Mouse (Mus musculus): ENCODE measurements around the gene Tcp11. TPM values are rescaled to one million over a fixed set of nuclear protein-coding genes. Genes with fewer than 3 reads are reported as not detected.

The Tcp11 gene
- polyA plus RNA-seq, 1 experiment from 2014 or later = 1.7 TPM

DNA sequence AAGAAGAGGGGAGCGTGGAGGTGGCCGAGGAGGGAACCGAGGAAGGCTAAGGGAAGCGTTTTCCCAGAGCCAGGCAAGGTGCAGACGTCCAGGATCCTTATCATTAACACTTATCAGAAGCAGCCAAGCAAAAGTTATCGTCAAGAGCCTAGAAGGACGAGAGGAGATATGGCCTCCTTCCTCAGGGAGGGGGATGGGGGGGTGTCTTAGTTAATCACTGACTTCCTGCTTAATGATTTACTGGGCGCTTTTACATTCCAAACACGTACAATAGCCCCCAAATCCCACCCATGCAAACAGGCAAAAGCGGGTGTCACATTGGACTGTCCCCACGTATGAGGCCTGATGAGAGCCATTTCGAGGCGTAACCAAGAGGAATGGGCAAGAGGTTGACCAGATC lies 2.4 kb upstream of the Tcp11 start:
- no peaks in the 10 kb centered on the region for H3K9me3 ChIP-seq
- H3K27me3 ChIP-seq = 0 out of 2 replicates have a peak, but pooled peaks cover 9% of the 10 kb centered on the region
- H3K4me2 ChIP-seq (replicated peaks) = no peak overlapping the region
- no peaks in the 10 kb centered on the region for H3K36me3 ChIP-seq
- no peak overlapping the region for H3K27ac ChIP-seq
- WGBS = 73% methylated on average over 13 of the region's 13 CpGs
- H3K4me1 ChIP-seq = peaks cover 26% of the 10 kb centered on the region; the same call in 1 of the 2 replicates
- H3K9ac ChIP-seq = no peak overlapping the region
- no peak overlapping the region for H3K4me3 ChIP-seq
- no peak for ATAC-seq (ENCODE audit: insufficient number of reproducible peaks, insufficient read depth, low FRiP score, low TSS enrichment)

DNA sequence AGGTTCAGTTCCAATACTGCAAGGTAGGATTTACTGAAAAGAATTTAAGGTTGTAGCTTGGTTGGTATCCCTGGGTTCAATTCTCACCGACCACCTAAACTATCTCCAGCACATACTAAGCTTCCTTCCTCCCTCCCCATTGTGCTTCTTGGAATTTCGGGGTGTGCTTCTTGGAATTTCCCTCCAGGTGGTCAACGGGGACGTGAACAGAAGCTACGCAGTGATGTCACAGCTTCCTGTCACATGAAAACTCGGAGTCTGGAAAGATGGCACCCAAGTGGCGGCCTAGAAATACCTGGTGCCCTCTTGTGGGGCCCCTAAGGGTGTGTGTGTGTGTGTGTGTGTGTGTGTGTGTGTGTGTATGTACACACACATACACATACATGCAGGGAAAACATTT lies 1.4 kb upstream of the Tcp11 start:
- H3K4me2 ChIP-seq (replicated peaks) = no peak overlapping the region
- no peaks in the 10 kb centered on the region for H3K9me3 ChIP-seq
- no peak overlapping the region for H3K4me3 ChIP-seq
- WGBS = 85% methylated on average over 7 of the region's 7 CpGs
- peaks cover 18% of the 10 kb centered on the region; the same call in 1 of the 2 replicates for H3K4me1 ChIP-seq
- 0 out of 2 replicates have a peak, but pooled peaks cover 9% of the 10 kb centered on the region for H3K27me3 ChIP-seq
- no peak overlapping the region for H3K27ac ChIP-seq
- no peaks in the 10 kb centered on the region for H3K36me3 ChIP-seq
- H3K9ac ChIP-seq = no peak overlapping the region
- ATAC-seq (ENCODE audit: insufficient number of reproducible peaks, insufficient read depth, low FRiP score, low TSS enrichment) = no peak

DNA sequence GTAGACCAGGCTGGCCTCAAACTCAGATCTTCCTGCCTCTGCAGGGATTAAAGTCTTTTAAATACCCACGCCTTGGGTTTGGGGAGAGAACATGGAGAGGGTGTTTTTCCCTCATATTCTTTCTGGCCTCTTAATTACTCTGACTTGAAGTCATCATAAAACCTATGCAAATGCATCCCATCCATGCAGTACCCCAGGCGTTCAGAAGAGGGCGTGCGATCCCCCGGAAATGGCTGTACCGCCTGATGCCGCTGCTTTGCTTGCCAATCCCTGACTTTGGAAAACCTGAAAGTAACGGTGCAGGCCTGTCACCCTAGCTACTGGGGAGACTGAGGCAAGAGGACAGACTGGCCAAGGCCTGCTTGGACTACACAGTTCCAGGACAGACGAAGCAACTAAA lies 946 bp upstream of the Tcp11 start:
- H3K27me3 ChIP-seq = 0 out of 2 replicates have a peak, but pooled peaks cover 9% of the 10 kb centered on the region
- no peak overlapping the region for H3K27ac ChIP-seq
- peaks cover 14% of the 10 kb centered on the region; the same call in 1 of the 2 replicates for H3K4me1 ChIP-seq
- no peaks in the 10 kb centered on the region for H3K9me3 ChIP-seq
- no peak overlapping the region for H3K4me2 ChIP-seq (replicated peaks)
- no peak for ATAC-seq (ENCODE audit: insufficient number of reproducible peaks, insufficient read depth, low FRiP score, low TSS enrichment)
- WGBS = 50% methylated on average over 9 of the region's 9 CpGs
- no peak overlapping the region for H3K4me3 ChIP-seq
- no peak overlapping the region for H3K9ac ChIP-seq
- H3K36me3 ChIP-seq = no peaks in the 10 kb centered on the region

DNA sequence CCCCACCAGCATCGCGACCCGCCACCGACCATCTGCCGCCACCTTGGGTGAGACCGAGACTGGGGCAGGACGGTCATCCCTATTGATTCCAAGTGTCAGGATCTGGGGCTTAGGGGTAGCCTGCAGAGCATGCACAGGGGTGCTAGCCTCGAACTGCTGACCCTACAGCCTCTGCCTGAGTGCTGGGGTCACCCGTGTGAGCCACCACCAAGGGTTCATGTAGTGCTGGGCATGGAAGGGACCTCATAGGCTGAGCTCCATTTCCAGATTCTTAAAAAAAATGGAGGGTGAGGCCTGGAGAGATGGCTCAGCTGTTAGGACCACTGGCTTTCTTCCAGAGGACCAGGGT lies 352 bp upstream of the Tcp11 start:
- Histone ChIP-seq H3K27ac (0 out of 2 replicates have a peak overlapping the region, but pooled peaks have one; percentile 43), H3K36me3 (no peaks in the 10 kb centered on the region), H3K9ac (0 out of 2 replicates have a peak overlapping the region, but pooled peaks have one; percentile 66), H3K4me1 (peaks cover 12% of the 10 kb centered on the region; the same call in 1 of the 2 replicates), H3K4me3 (peak overlapping the region; percentile 65), H3K9me3 (no peaks in the 10 kb centered on the region), H3K4me2 (replicated peaks) (peak overlapping the region; percentile 100), H3K27me3 (0 out of 2 replicates have a peak, but pooled peaks cover 9% of the 10 kb centered on the region)
- 11% methylated on average over 9 of the region's 9 CpGs for WGBS
- ATAC-seq (ENCODE audit: insufficient number of reproducible peaks, insufficient read depth, low FRiP score, low TSS enrichment) = no peak; the same call in 1 of the 2 replicates

DNA sequence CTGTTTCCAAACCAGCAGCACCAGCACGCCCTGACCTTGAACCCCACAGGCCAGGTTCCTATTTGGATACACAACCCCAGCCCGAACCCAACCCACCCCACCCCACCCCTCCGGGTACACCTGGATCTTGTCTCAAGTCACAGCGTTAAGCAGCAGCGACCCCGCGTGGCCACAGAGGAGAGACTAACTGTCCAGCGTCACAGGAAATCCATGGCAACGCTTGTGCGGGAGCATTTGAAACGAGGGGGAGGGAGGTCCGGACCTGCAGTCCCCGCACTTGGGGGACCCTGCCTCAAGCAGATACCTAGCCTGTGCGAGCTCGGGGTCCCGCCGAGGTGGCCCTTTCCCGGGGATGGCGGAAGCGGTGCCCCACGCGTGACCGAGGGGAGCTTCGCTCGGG lies 821 bp downstream of the Tcp11 start:
- peak overlapping the region; percentile 57; the same call in 1 of the 2 replicates for H3K27ac ChIP-seq
- peak overlapping the region; percentile 66 for H3K9ac ChIP-seq
- peak; percentile 49; the same call in 1 of the 2 replicates for ATAC-seq (ENCODE audit: insufficient number of reproducible peaks, insufficient read depth, low FRiP score, low TSS enrichment)
- 0 out of 2 replicates have a peak, but pooled peaks cover 9% of the 10 kb centered on the region for H3K27me3 ChIP-seq
- peak overlapping the region; percentile 100 for H3K4me2 ChIP-seq (replicated peaks)
- H3K4me3 ChIP-seq = peak overlapping the region; percentile 65
- 1% methylated on average over 25 of the region's 25 CpGs for WGBS
- H3K9me3 ChIP-seq = no peaks in the 10 kb centered on the region
- H3K4me1 ChIP-seq = peaks cover 5% of the 10 kb centered on the region; the same call in 1 of the 2 replicates
- H3K36me3 ChIP-seq = no peaks in the 10 kb centered on the region

DNA sequence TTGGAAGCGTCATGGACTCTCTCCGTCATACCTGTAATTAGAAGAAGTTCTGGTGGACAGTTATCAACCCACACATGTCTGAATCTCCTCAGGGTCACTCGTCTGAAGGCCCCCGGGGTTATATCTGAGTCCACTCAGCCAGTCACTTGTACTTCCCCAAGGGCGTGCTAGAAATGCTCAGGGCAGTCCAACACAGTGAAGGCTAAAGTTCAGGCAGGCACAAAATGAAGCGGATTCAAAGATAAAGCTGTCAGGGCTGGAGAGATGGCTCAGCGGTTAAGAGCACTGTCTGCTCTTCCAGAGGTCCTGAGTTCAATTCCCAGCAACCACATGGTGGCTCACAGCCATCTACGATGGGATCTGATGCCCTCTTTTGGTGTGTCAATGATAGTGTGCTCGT lies 2.4 kb downstream of the Tcp11 start:
- Histone ChIP-seq H3K4me3 (no peak overlapping the region), H3K27ac (no peak overlapping the region), H3K27me3 (0 out of 2 replicates have a peak, but pooled peaks cover 9% of the 10 kb centered on the region), H3K9ac (no peak overlapping the region), H3K36me3 (no peaks in the 10 kb centered on the region), H3K4me1 (no peaks in the 10 kb centered on the region), H3K4me2 (replicated peaks) (no peak overlapping the region), H3K9me3 (peaks cover 3% of the 10 kb centered on the region; the same call in 1 of the 2 replicates)
- 84% methylated on average over 9 of the region's 9 CpGs for WGBS
- ATAC-seq (ENCODE audit: insufficient number of reproducible peaks, insufficient read depth, low FRiP score, low TSS enrichment) = no peak

DNA sequence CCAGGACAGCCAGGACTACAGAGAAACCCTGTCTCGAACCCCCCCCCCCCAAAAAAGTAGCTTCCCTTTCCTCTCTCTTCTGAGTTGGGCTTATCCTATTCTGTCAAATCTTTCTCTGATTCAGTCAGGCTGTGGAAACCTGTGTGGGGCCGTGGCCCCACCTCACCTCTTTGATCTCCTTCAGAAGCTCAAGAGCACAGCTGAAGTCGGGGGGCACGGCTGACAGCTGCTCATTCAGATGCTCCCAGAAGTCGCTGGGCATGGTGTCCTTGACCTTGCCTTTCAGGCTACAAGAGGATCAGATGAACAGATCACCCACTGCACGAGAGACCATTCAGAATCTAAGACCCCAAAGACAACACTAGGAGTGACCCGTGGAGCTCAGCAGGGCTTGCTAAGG lies 6.0 kb downstream of the Tcp11 start:
- 66% methylated on average over 7 of the region's 7 CpGs for WGBS
- Histone ChIP-seq H3K27me3 (no peaks in the 10 kb centered on the region), H3K9me3 (peaks cover 3% of the 10 kb centered on the region; the same call in 1 of the 2 replicates)

DNA sequence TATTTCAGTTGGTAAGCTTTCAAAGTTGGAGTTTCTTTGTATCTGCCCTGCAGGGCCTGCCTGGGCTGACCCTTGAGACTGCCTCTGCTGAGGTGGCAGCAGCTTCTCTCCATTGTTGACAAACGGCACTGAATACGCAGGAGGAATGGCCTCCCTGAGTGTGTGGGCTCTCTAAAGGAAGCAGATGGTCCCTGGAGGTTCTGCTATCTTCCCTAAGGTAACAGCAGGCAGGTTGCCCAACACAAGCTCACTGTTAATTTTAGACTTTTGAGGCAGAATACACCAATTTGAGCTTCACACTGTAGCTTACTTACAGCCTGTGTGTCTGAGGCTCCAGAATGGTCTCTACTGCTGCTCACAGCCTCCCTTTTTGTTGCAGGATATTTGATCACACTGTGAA lies 7.7 kb downstream of the Tcp11 start:
- Histone ChIP-seq H3K4me3 (no peak overlapping the region), H3K36me3 (no peaks in the 10 kb centered on the region), H3K4me2 (replicated peaks) (no peak overlapping the region), H3K27me3 (no peaks in the 10 kb centered on the region), H3K9me3 (peaks cover 3% of the 10 kb centered on the region; the same call in 1 of the 2 replicates), H3K9ac (no peak overlapping the region), H3K27ac (no peak overlapping the region), H3K4me1 (no peaks in the 10 kb centered on the region)
- WGBS = 85% methylated on average over 2 of the region's 2 CpGs
- ATAC-seq (ENCODE audit: insufficient number of reproducible peaks, insufficient read depth, low FRiP score, low TSS enrichment) = no peak

More for the DNA sequence above, 6.0 kb downstream of the Tcp11 start:
- H3K9ac ChIP-seq = no peak overlapping the region
- H3K36me3 ChIP-seq = no peaks in the 10 kb centered on the region
- no peak overlapping the region for H3K27ac ChIP-seq
- no peak overlapping the region for H3K4me2 ChIP-seq (replicated peaks)
- no peaks in the 10 kb centered on the region for H3K4me1 ChIP-seq
- no peak for ATAC-seq (ENCODE audit: insufficient number of reproducible peaks, insufficient read depth, low FRiP score, low TSS enrichment)
- no peak overlapping the region for H3K4me3 ChIP-seq

DNA sequence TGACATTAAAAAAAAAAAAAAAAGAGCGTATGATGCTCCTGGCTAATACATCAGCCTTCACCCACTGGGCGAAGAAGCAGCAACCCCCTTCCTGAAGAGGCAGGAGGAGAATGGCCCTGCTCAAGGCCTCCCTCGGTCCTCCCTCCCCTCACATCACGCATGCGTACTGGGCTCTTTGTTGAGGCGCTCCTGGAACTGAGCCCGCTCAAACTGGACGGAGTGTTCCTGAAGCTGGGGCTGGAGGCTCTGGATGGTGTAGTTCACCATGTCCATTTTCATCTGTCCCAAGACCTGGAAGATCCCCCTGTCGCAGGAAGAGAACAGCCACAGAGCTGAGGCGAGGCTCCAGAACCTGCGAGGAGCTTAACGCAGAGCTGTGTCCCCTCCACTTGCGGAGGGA lies 10.2 kb downstream of the Tcp11 start:
- no peaks in the 10 kb centered on the region for H3K27me3 ChIP-seq
- H3K9ac ChIP-seq = no peak overlapping the region
- peaks cover 3% of the 10 kb centered on the region; the same call in 1 of the 2 replicates for H3K9me3 ChIP-seq
- no peaks in the 10 kb centered on the region for H3K36me3 ChIP-seq
- H3K4me2 ChIP-seq (replicated peaks) = no peak overlapping the region
- no peak for ATAC-seq (ENCODE audit: insufficient number of reproducible peaks, insufficient read depth, low FRiP score, low TSS enrichment)
- 90% methylated on average over 13 of the region's 13 CpGs for WGBS
- H3K27ac ChIP-seq = no peak overlapping the region
- H3K4me1 ChIP-seq = no peaks in the 10 kb centered on the region
- no peak overlapping the region for H3K4me3 ChIP-seq

DNA sequence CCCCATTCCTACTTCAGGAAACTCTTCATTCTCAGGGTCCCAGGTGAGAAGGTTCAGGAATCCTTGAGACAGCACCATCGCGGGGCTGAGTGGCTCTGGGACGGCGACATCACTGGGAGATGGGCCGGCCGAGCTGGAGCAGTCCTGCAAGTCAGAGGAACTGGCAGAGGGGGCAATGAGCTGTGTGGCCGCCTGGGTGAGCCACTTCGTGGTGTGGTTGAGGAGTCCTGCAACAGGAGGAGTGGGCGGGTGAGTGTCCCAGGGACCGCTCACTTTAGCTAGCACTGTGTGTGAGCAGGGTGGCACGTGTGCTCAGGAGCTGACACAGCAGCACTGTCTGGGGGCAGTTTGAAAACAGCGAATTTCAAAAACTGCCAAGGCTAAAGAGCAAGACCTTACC lies 11.0 kb downstream of the Tcp11 start:
- no peaks in the 10 kb centered on the region for H3K36me3 ChIP-seq
- ATAC-seq (ENCODE audit: insufficient number of reproducible peaks, insufficient read depth, low FRiP score, low TSS enrichment) = no peak
- H3K27ac ChIP-seq = no peak overlapping the region

DNA sequence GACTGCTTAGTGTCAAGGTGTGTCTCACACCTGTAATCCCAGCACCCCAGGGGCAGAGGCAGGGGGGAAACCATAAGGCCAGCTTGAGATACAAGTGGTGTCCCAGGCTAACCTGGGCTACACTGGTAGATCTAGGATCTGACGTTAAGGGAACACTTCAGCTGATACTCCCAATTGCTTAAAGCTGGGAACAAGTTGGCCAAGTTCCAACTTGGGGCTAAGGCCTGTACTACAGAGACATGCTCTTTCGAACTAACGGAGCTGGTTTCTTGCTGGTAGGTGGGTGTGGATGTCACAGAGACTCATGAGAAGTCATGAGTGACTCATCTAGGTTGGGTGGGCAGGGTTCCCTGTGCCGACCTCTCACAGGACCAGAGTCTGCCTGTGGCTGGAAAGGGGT lies 13.1 kb downstream of the Tcp11 start:
- H3K4me3 ChIP-seq = no peak overlapping the region
- ATAC-seq (ENCODE audit: insufficient number of reproducible peaks, insufficient read depth, low FRiP score, low TSS enrichment) = no peak; the same call in 1 of the 2 replicates
- 84% methylated on average over 4 of the region's 4 CpGs for WGBS
- H3K9ac ChIP-seq = no peak overlapping the region
- H3K27me3 ChIP-seq = no peaks in the 10 kb centered on the region
- H3K4me2 ChIP-seq (replicated peaks) = no peak overlapping the region
- H3K4me1 ChIP-seq = peaks cover 16% of the 10 kb centered on the region
- no peak overlapping the region for H3K27ac ChIP-seq
- no peaks in the 10 kb centered on the region for H3K9me3 ChIP-seq
- H3K36me3 ChIP-seq = no peaks in the 10 kb centered on the region

More for the DNA sequence above, 11.0 kb downstream of the Tcp11 start:
- H3K9ac ChIP-seq = no peak overlapping the region
- H3K4me2 ChIP-seq (replicated peaks) = no peak overlapping the region
- no peaks in the 10 kb centered on the region for H3K27me3 ChIP-seq
- H3K4me1 ChIP-seq = no peaks in the 10 kb centered on the region
- 27% methylated on average over 12 of the region's 12 CpGs for WGBS
- H3K4me3 ChIP-seq = no peak overlapping the region
- H3K9me3 ChIP-seq = peaks cover 3% of the 10 kb centered on the region; the same call in 1 of the 2 replicates

DNA sequence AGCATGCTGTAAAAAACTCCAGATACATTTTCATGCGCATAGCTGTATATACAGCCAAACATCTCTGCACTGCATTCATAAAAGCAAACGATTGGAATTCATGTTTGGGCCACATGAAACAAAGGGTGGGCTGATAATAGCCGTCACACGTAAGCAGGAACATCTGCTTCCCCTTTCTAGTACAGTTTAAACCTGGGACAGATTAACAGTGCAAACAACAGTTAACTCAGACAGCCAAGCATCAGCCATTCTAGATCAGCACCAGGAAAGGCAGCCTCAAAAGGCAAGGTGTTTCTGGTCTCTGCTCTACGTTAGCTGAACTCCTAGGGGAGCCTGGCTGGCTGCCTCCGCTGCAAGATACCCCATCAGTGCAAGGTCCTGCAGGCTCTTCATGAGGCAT lies 17.3 kb downstream of the Tcp11 start:
- H3K27ac ChIP-seq = peak overlapping the region; percentile 68
- H3K36me3 ChIP-seq = peaks cover 27% of the 10 kb centered on the region
- H3K4me2 ChIP-seq (replicated peaks) = no peak overlapping the region
- H3K27me3 ChIP-seq = no peaks in the 10 kb centered on the region
- H3K4me3 ChIP-seq = no peak overlapping the region
- no peak for ATAC-seq (ENCODE audit: insufficient number of reproducible peaks, insufficient read depth, low FRiP score, low TSS enrichment)
- WGBS = 35% methylated on average over 6 of the region's 6 CpGs
- H3K9ac ChIP-seq = no peak overlapping the region
- peaks cover 39% of the 10 kb centered on the region for H3K4me1 ChIP-seq
- H3K9me3 ChIP-seq = no peaks in the 10 kb centered on the region

Data from embryonic facial prominence, embryonic 12.5 days (tissue).